Mouse (Mus musculus): ENCODE data around the gene Gm973.

The Gm973 gene

GRCm38 (mm10) chr1:59516026-59516917, at the start of gene Gm973:
TSS of gene Gm973 (plus strand) at chr1:59516264.
- peak; percentile 46 to 66 for DNase-seq (ENCODE audit: low spot score in 2 of 2)

- DNase-seq (ENCODE audit: low spot score in 2 of 2) = peak in 1 of 2 experiments; percentile 35
Measured at GRCm38 (mm10) chr1:59469170-59469569, 46.9 kb upstream of the Gm973 start.

DNA sequence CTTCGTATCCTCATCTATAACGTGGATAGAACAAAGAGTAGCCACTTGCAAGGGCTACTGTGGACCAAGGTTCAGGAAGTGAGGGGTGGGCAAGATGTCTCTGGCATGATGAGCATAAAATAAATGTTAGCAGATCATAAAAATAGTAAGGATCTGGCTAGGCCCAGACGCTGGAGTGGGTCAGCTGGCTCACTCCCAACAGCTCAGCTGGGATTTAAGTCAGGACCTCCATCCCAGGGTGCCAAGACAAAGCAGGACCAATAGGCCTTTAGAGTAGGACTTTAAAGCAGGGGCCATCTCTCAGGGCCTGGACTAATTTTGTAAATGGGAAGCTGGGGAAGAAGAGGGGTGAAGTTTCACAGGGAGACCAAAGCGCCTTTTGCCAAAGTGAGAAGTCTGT, 45.3 kb upstream of the Gm973 start:
- no peak for DNase-seq (ENCODE audit: low spot score in 2 of 2)

GRCm38 (mm10) chr1:59472368-59473180, 43.5 kb upstream of the Gm973 start:
- DNase-seq (ENCODE audit: low spot score in 2 of 2) = no peak

GRCm38 (mm10) chr1:59473181-59473555, 42.9 kb upstream of the Gm973 start:
- DNase-seq (ENCODE audit: low spot score in 2 of 2) = no peak

DNA sequence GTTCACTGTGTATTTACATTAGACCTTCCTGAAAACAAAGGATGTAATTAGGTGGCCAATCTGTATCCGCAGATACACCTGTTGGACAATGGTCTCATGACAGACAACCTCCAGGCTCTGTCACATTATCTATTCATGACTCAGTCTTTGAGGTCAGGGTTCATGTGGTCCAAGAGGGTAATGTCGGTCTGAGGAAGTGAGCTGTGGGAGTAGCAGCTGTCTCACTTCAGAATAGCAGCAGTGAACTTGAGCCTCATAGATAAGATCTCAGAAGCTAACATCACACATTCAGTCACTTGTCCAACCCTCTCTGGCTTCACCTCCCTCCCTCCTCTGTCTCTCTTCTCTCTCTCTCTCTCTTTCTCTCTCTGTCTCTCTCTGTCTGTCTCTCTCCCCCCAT, 40.4 kb upstream of the Gm973 start:
- no peak for DNase-seq (ENCODE audit: low spot score in 2 of 2)

DNA sequence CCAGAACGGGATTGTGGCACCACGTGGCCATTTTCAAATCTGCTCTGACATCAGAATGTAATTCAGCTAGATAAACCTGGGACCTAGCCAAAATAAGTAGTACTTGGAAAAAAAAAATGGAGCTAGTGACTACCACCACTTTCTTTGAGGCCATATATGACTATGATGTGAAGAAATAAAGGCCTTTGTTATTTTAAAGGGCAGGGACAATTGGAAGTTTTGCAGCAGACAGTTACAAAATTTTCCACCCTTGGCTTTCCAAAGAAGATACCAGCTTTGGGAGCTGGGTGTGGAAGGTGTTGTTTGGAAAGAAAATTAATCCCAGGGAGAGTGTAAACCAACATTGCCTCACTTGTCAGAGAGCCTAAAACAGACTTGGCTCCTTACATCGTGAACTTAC, 37.2 kb upstream of the Gm973 start:
- no peak for DNase-seq (ENCODE audit: low spot score in 2 of 2)

DNA sequence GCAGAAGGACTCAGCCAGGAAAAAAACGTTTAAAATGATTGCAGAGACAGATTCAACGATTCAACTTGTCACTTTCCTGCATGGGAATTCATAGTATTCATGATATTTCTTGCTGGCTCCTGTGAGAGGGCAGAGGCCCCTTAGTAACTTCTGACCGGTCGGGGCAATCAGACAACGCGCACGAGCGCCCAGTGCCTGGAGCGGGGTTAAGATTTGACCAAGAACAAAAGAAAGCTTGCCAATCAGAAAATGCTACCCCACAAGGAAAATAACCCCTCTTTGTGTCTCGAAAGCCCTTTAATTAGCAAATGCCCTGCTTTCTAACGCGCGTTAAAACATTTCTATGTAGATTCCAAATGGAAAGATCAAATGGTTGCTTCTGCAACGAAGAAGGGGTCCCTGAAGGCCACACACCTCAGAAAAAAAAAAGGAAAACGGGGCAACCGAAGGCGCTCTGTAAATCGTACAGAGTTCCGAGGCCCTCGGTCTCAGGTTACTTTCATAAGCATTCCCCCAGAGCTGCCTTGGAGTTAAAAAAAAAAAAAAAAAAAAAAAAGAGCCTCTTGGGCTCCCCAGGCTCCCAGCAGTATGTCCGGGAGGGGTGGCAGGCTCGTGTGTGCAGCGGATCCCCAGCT, 35.1 kb upstream of the Gm973 start:
- DNase-seq (ENCODE audit: low spot score in 2 of 2) = no peak

GRCm38 (mm10) chr1:59481456-59482291, 34.4 kb upstream of the Gm973 start:
- peak; percentile 70 to 75 for DNase-seq (ENCODE audit: low spot score in 2 of 2)

DNA sequence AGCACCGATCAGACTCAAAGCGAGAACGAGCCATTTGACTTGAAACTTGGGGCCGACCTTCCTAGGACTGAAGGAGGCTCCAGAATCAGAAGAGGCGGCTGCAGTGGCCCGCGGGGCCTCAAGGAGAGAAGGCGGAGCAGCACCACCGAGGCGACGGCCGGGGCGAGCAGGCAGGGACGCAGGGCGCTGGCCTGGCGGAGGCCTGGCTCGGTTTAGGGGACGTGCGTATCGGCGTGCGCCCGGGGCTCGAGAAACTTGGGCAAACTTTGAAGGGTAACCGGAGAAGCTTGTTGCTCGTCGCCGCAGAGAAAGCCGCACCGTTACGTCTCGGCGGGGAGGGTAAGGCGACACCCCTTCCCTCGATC, 33.8 kb upstream of the Gm973 start, which contains the start of gene Fzd7:
Gene Fzd7, plus strand, starts transcription at position 94 of the 365 bp plus-strand sequence.
- no peak for DNase-seq (ENCODE audit: low spot score in 2 of 2)

DNA sequence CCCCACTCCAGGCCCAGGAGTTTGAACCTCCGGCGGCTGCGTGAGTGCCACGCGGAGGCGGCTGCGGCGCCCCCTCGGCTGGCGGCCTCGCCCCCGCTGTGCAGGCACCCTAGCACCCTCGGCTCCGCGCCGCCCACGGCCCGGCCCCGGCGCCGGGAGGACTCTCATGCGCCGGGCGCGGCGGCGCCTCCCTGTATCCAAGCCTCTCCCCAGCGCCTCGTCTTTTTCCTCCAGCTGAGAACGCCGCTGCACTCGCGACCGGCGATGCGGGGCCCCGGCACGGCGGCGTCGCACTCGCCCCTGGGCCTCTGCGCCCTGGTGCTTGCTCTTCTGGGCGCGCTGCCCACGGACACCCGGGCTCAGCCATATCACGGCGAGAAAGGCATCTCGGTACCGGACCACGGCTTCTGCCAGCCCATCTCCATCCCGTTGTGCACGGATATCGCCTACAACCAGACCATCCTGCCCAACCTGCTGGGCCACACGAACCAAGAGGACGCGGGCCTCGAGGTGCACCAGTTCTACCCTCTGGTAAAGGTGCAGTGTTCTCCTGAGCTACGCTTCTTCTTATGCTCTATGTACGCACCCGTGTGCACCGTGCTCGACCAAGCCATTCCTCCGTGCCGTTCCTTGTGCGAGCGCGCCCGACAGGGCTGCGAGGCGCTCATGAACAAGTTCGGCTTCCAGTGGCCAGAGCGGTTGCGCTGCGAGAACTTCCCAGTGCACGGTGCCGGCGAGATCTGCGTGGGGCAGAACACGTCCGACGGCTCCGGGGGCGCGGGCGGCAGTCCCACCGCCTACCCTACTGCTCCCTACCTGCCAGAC, 33.2 kb upstream of the Gm973 start:
- DNase-seq (ENCODE audit: low spot score in 2 of 2) = no peak

DNA sequence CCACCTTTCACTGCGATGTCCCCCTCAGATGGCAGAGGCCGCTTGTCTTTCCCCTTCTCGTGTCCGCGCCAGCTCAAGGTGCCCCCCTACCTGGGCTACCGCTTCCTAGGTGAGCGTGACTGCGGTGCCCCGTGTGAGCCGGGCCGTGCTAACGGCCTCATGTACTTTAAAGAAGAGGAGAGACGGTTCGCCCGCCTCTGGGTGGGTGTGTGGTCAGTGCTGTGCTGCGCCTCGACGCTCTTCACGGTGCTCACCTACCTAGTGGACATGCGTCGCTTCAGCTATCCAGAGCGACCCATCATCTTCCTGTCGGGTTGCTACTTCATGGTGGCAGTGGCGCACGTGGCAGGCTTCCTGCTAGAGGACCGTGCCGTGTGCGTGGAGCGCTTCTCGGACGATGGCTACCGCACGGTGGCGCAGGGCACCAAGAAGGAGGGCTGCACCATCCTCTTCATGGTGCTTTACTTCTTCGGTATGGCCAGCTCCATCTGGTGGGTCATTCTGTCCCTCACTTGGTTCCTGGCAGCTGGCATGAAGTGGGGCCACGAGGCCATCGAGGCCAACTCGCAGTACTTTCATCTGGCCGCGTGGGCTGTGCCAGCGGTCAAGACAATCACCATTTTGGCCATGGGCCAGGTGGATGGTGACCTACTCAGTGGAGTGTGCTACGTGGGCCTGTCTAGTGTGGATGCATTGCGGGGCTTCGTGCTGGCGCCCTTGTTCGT, 32.4 kb upstream of the Gm973 start:
- peak in 1 of 2 experiments; percentile 69 for DNase-seq (ENCODE audit: low spot score in 2 of 2)

DNA sequence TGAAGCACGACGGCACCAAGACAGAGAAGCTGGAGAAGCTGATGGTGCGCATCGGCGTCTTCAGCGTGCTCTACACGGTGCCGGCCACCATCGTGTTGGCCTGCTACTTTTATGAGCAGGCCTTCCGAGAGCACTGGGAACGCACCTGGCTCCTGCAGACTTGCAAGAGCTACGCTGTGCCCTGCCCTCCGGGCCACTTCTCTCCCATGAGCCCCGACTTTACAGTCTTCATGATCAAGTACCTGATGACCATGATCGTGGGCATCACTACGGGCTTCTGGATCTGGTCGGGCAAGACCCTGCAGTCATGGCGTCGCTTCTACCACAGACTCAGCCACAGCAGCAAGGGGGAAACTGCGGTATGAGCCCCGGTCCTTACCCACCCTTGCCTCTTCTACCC, 31.8 kb upstream of the Gm973 start:
- DNase-seq (ENCODE audit: low spot score in 2 of 2) = no peak

GRCm38 (mm10) chr1:59484791-59485785, 31.0 kb upstream of the Gm973 start:
- DNase-seq (ENCODE audit: low spot score in 2 of 2) = no peak

DNA sequence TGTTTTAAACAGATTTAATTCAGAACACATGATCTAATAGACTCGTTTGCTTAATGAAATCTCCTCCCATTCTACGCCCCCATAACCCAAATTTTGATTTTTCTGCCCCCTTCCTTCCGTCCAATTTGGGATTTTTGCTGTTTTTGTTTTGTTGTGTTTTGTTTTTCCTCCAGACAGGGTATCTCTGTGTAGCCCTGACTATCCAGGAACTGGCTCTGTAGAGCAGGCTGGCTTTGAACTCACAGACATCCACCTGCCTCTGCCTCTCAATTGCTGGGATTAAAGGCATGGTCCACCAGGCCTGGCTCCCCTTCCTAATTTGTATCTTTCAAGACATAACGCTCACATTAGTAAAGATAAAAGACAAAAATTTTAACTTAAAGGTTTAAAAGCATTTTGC, 30.3 kb upstream of the Gm973 start:
- no peak for DNase-seq (ENCODE audit: low spot score in 2 of 2)

- DNase-seq (ENCODE audit: low spot score in 2 of 2) = no peak
Measured at GRCm38 (mm10) chr1:59487651-59488051, 28.4 kb upstream of the Gm973 start.

GRCm38 (mm10) chr1:59488481-59488880, 27.6 kb upstream of the Gm973 start:
- no peak for DNase-seq (ENCODE audit: low spot score in 2 of 2)

GRCm38 (mm10) chr1:59488991-59489390, 27.1 kb upstream of the Gm973 start:
- DNase-seq (ENCODE audit: low spot score in 2 of 2) = no peak

DNA sequence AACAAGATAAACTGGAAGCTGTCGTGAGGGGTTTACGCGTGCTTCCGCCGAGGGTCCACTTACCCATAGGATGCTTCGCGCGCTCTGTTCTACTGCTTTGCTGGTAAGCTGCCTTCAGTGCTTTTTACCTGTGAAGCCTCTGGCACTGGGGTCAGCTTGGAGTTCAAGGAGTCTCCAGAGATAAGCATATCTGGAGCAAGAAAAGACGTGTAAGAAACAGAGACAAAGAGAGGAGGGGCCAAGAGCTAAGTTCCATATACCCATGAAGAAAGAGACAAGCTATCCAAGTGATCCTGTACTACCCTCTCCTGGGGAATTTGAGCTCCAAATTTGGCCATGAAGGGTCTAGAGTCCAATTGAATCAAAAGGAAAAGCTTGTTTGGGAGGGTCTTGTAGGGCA, 24.5 kb upstream of the Gm973 start:
- no peak for DNase-seq (ENCODE audit: low spot score in 2 of 2)
